Mouse (Mus musculus) left cerebral cortex, adult 2 months (tissue): ENCODE results near the gene Serp2. TPM values are rescaled to one million over a fixed set of nuclear protein-coding genes. Genes with fewer than 3 reads are reported as not detected.
A peak's percentile ranks its signal among the peaks of the same experiment; 100 is the strongest.

ENCODE experiments used
- DNase-seq, 2 experiments: peaks; one replicate each; pipeline ENCODE4 v3.0.0; 2021 to 2022; ENCODE audit warnings: low spot score in 2 of 2, mixed read lengths in 1 of 2; ENCODE audit errors: extremely low spot score in 1 of 2
- H3K27ac ChIP-seq: fragments of 200-600 bp; 2 replicates; pipeline ENCODE4 v1.8.1; 2022
- H3K4me3 ChIP-seq: fragments of 200-600 bp; 2 replicates; pipeline ENCODE4 v1.8.1; 2022
- CTCF ChIP-seq: fragments of 200-600 bp; IDR thresholded peaks from 2 replicates; pipeline ENCODE4 v1.8.1; 2022; ENCODE audit warnings: antibody characterized with exemption, mild to moderate bottlenecking, moderate library complexity
- intact Hi-C: fragments of 180-260 bp; cut with DNase I; formaldehyde crosslinking; loops from one replicate; pipeline ENCODE4 v1.15.1; 2025
- total RNA-seq, 2 experiments: library from RNA; stranded (reverse); gene quantifications; 2 replicates each; pipeline ENCODE4 v1.2.3; 2021

The Serp2 gene
- total RNA-seq, 2 experiments from 2014 or later = 178 to 186 TPM

DNA sequence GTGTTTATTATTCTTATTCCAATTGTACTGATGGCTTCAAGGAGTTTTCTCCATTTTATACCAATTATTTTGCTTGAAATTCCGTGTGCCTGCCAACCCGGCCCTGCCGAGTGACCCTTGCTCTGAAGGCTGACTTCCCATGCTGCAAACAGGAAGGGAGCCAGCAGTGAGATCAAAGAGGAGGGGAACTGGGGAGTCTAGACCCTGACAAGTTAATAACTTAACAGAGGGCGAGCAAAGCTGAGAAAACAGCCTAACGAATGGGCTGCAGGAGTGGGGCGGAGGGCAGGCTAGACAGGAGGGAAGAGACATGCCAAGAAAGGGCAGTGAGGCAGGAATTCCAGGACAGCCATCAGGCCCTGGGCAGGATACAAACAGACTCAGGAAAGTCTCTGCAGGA lies 19.8 kb downstream of the Serp2 start:
- TF ChIP-seq CTCF = no peak
- intact Hi-C loops = no loop called here
- Histone ChIP-seq H3K4me3 (no peak overlapping the region), H3K27ac (peak overlapping the region; percentile 56)
- DNase-seq = no peak

DNA sequence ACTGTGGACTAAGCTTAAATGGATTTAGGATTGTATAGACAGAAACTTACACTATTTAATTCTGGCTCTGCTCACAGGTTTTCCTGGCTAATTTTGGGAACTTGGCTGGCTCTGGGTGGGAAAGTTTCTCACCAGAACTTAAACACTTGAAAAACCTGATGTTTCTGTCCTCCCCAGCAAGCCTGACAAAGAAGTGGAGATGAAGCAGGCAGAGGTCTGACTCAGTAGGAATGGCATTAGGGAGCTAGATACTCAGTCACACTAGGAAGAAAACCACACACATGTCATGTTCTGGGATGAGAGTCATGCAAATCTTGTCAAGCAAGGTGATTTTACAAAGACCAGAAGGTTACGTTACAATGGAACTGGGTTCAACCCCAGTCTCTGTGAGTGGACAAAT lies 21.6 kb downstream of the Serp2 start:
- no peak for TF ChIP-seq CTCF
- no peak overlapping the region for H3K4me3 ChIP-seq
- DNase-seq = no peak
- H3K27ac ChIP-seq = no peak overlapping the region
- intact Hi-C loops = no loop called here

GRCm38 (mm10) chr14:76533170-76533815 lies 23.4 kb downstream of the Serp2 start:
- Histone ChIP-seq H3K4me3 (no peak overlapping the region), H3K27ac (no peak overlapping the region; the same call in 1 of the 2 replicates)
- TF ChIP-seq CTCF = no peak

DNA sequence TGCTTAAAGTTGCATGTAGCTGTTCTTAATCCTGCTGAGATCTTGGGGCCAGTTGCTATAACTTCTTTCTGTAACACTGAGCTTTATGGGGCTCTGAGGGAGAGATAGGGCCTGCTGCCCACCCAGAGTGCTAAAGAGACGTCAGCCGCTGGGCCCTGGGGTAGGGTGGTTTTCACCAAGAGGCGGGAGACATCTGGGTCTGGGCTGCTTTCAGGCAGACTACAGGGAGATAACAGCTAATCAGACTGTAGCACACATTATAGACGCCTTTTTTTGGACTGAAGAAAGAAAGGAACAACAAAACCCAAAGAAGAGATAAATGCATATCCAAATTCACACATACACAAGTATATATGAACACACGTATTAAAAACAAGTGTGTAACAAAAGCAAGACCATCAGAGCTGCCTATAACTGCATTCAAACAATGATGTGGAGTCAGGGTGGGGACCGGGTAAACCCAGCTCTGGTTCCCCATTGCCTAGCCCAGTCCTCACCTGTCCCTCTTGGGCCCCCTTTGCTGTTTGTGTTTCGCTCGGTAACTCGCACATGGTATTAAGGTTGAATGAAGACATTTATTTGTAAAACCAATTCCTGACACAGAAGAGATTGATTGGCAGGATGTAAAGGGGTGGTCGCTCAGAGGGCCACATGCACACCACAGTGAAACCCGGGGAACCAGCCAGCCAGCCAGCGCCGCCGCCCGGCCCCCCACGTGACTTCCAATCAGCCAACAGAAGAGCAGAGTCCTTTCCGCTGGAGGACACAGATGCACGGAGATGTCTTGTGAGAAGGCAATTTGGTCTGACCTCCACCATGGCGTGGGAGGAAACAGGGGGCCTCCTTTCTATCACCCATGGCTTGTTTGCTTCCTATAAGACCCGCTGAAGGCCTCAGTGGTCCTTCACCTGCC lies 24.2 kb downstream of the Serp2 start:
- intact Hi-C loops = no loop called here
- H3K4me3 ChIP-seq = no peak overlapping the region
- no peak overlapping the region; the same call in 1 of the 2 replicates for H3K27ac ChIP-seq
- no peak for TF ChIP-seq CTCF
- DNase-seq = no peak

More at GRCm38 (mm10) chr14:76533170-76533815, 23.4 kb downstream of the Serp2 start:
- DNase-seq = no peak
- intact Hi-C loops = no loop called here

GRCm38 (mm10) chr14:76531027-76531660 lies 25.5 kb downstream of the Serp2 start:
- TF ChIP-seq CTCF = no peak
- intact Hi-C loops = no loop called here
- no peak for DNase-seq
- Histone ChIP-seq H3K4me3 (no peak overlapping the region), H3K27ac (no peak overlapping the region)

GRCm38 (mm10) chr14:76528641-76529040 lies 28.0 kb downstream of the Serp2 start:
- no peak for TF ChIP-seq CTCF
- Histone ChIP-seq H3K27ac (no peak overlapping the region), H3K4me3 (no peak overlapping the region)
- no peak for DNase-seq
- intact Hi-C loops = no loop called here

DNA sequence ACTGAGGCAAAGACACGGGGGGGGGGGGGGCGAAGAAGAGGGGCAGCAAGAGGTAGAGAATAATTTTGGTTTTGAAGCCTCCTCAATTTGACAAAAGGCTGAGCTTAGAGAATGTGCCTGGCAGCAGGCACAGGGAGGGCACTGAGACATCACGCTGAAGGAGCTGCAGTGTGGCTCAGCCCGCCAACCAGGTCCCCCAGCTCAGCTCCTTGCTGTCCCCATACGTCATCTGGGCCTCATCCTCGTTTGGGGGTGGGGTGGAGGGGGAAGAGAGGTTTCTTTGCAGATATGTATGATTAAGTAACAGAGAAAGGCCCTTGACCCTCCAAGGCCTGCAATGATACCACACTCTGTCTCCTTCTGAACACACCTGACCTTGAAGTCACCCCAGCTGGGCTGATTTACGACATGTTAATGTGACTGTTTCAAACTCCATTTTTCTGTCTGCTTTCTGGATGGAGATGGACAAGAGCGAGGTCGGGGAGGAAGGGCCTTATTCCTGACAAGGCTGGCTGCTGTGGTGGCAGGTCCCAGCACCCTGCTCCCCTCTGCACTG lies 28.9 kb downstream of the Serp2 start:
- Histone ChIP-seq H3K4me3 (no peak overlapping the region), H3K27ac (no peak overlapping the region)
- no peak for DNase-seq
- intact Hi-C loops = no loop called here
- no peak for TF ChIP-seq CTCF

GRCm38 (mm10) chr14:76527030-76527719 lies 29.5 kb downstream of the Serp2 start:
- no peak for DNase-seq
- H3K4me3 ChIP-seq = no peak overlapping the region
- TF ChIP-seq CTCF = no peak
- intact Hi-C loops = no loop called here
- H3K27ac ChIP-seq = no peak overlapping the region

DNA sequence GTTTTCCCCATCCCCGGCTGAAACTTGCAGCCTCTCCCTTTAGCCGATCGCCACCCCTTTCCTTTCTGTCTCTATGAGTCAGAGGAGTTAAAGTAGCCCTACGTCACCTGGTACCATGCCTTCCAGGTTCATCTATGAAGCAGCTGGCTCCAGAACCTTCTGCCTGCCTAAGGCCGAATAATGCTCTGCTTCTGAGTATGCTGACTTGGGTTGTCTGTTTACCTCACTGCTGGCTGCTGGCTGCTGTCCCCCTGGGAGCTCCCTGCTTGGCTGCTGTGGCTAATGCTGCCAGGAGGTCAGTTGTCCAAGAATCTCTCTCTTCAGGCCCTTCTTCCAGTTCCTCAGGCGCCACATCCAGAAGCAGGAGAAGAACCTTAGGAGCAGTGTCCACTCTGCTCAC lies 30.2 kb downstream of the Serp2 start:
- H3K27ac ChIP-seq = no peak overlapping the region

DNA sequence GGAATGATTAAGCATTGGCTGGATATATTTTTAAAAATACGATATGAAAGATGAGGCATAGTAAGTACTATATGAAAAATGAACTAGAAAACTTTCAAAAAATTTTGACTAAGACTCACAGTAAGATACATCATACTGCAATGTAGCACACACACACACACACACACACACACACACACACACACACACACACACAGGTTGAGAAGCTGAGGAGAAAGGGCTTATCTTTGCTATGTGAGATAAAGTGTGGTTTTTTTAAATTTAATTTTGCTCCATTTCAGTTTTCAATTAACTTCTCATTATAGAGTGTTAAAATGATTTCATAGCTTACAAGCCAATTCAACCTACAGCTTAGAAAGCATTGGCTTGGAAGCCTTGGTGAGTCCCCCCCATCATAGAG lies 33.3 kb downstream of the Serp2 start:
- H3K4me3 ChIP-seq = no peak overlapping the region
- no peak overlapping the region for H3K27ac ChIP-seq
- intact Hi-C loops = no loop called here
- TF ChIP-seq CTCF = no peak
- DNase-seq = no peak

More for the DNA sequence above, 30.2 kb downstream of the Serp2 start:
- TF ChIP-seq CTCF = no peak
- no peak for DNase-seq
- H3K4me3 ChIP-seq = no peak overlapping the region
- intact Hi-C loops = no loop called here

GRCm38 (mm10) chr14:76521308-76521707 lies 35.4 kb downstream of the Serp2 start:
- Histone ChIP-seq H3K27ac (no peak overlapping the region), H3K4me3 (no peak overlapping the region)
- DNase-seq = no peak
- intact Hi-C loops = no loop called here
- no peak for TF ChIP-seq CTCF
